Mouse (Mus musculus) bone marrow, adult 2 months (tissue): Measurements from ENCODE around the gene Ehbp1. TPM values are rescaled to one million over a fixed set of nuclear protein-coding genes. Genes with fewer than 3 reads are reported as not detected.

Experiments used
- H3K27ac ChIP-seq: fragments of 200-500 bp; 2 replicates; pipeline ENCODE4 v1.5.1; 2012; ENCODE audit warnings: low read depth, mild to moderate bottlenecking, control low read depth, inconsistent platforms, low read length; ENCODE audit not compliant: control insufficient read depth, poor library complexity, insufficient read depth
- H3K4me1 ChIP-seq: fragments of 200-500 bp; 2 replicates; pipeline ENCODE4 v1.6.1; 2011; ENCODE audit warnings: low read length; ENCODE audit not compliant: control insufficient read depth, insufficient read depth
- H3K4me3 ChIP-seq: fragments of 200-500 bp; replicated peaks from 2 replicates; pipeline ENCODE3; 2011; ENCODE audit warnings: mild to moderate bottlenecking, low read depth, low read length, control low read depth; ENCODE audit not compliant: control insufficient read depth
- CTCF ChIP-seq: fragments of 200-500 bp; IDR thresholded peaks from 2 replicates; pipeline ENCODE4 v1.5.1; 2011; ENCODE audit warnings: low read length, control low read depth; ENCODE audit not compliant: control insufficient read depth, insufficient read depth
- POLR2A ChIP-seq: fragments of 200-500 bp; IDR thresholded peaks from 2 replicates; pipeline ENCODE4 v1.6.1; 2011; ENCODE audit warnings: low read depth, mild to moderate bottlenecking, control low read depth, low read length, borderline replicate concordance; ENCODE audit not compliant: control insufficient read depth
- WGBS: fragments of 180-500 bp; shearing (Covaris S2); methylation state at CpG from one replicate; pipeline ENCODE4 v1.1.7; 2018; 5-methylcytosine and 5-hydroxymethylcytosine counted together
- polyA plus RNA-seq: library from polyadenylated mRNA; stranded (reverse); fragments of >200 nt; gene quantifications from 2 replicates; pipeline ENCODE4 v1.2.4, GENCODE M21; 2011; ENCODE audit warnings: low replicate concordance; ENCODE audit not compliant: missing spikeins, insufficient read depth, insufficient read length

Ehbp1 gene
- polyA plus RNA-seq, 1 experiment, result 2.8 TPM

- no peak for TF ChIP-seq CTCF
- no peak for TF ChIP-seq POLR2A
- WGBS, result 83% methylated on average over 7 of the region's 7 CpGs
- Histone ChIP-seq H3K4me3 (no peak overlapping the region), H3K27ac (no peak overlapping the region), H3K4me1 (no peaks in the 10 kb centered on the region)
Observed at GRCm38 (mm10) chr11:22050864-22051263, 291.2 kb downstream of the Ehbp1 start.

DNA sequence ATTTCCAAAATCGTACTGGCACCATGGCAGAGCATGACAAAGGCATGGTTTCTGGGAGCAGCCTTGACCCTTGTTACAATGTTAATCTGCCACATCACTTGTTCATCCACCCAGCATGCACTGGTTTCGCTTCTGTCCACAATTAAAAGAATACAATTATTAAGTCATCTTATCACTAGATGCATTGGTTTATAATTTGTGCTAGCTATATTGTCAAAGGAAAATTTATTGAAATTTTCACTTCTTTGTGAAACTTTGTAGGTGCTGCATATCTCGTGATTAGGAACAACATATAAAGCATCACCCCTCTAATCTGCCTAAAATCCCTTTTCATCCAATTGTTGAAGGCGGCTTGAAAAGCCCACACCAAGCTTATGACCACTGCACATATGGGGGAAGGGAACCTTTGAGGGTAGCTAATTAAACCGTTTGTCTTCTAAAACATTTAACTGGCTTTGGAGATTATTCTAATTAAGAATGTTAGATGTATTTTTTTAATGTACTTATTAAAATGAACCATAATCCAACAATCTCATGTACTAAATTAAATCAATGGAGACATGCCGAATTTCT is 302.2 kb downstream of the Ehbp1 start:
- Histone ChIP-seq H3K4me3 (no peak overlapping the region), H3K4me1 (no peaks in the 10 kb centered on the region), H3K27ac (no peak overlapping the region)
- TF ChIP-seq POLR2A (no peak), CTCF (no peak)
- 77% methylated on average over 6 of the region's 6 CpGs for WGBS

GRCm38 (mm10) chr11:22034564-22035105 is 307.5 kb downstream of the Ehbp1 start:
- H3K27ac ChIP-seq, result no peak overlapping the region
- no peak for TF ChIP-seq POLR2A
- no peak for TF ChIP-seq CTCF
- 75% methylated on average over 7 of the region's 7 CpGs for WGBS

DNA sequence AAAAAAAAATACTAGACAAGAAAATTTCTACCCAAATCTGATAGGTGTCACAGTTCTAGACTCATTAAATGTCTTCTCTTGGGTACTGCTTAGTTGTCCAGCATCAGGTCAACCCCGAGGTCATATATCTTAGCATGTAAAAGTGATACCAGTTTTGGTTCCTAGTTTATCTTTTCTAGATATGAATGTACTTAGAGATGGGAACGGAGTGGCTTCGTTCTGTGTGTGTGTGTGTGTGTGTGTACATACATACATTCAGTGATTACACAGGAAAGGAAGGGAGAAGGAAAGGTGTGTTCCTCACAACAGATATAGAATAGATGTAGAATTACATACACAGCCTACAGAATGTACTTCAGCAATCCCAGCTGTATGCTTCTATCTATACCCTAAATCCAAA is 308.5 kb downstream of the Ehbp1 start:
- 81% methylated on average over 3 of the region's 3 CpGs for WGBS
- no peaks in the 10 kb centered on the region for H3K4me1 ChIP-seq
- TF ChIP-seq POLR2A, result no peak
- TF ChIP-seq CTCF, result no peak

More at GRCm38 (mm10) chr11:22034564-22035105, 307.5 kb downstream of the Ehbp1 start:
- no peak overlapping the region for H3K4me3 ChIP-seq
- H3K4me1 ChIP-seq, result no peaks in the 10 kb centered on the region

GRCm38 (mm10) chr11:22020602-22021001 is 321.5 kb downstream of the Ehbp1 start:
- TF ChIP-seq CTCF, result no peak
- 73% methylated on average over 2 of the region's 2 CpGs for WGBS
- Histone ChIP-seq H3K4me3 (no peak overlapping the region), H3K27ac (no peak overlapping the region), H3K4me1 (no peaks in the 10 kb centered on the region)

More for the DNA sequence above, 308.5 kb downstream of the Ehbp1 start:
- Histone ChIP-seq H3K4me3 (no peak overlapping the region), H3K27ac (no peak overlapping the region)

DNA sequence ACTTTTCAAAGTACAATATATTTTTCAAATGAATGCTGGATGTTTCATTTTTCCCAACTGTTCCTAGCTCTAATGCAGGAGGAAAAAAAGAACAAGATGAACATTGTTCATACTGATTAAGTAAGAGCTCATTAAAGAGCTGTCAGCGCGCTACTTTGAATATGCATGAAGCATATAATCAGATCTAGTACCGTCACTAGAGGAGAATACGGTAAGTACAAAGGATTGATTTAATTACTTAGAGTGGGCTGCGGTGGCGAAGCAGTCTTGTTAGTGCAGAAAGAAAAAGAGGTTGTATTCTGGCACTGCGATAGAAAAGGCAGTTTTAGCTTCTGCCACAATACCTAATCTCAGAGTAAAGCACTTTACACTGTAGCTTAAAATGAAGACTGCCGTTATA is 324.6 kb downstream of the Ehbp1 start:
- TF ChIP-seq CTCF (no peak), POLR2A (no peak)
- Histone ChIP-seq H3K4me3 (no peak overlapping the region), H3K4me1 (no peaks in the 10 kb centered on the region), H3K27ac (no peak overlapping the region)
- 86% methylated on average over 8 of the region's 8 CpGs for WGBS

- no peak for TF ChIP-seq CTCF
- no peak for TF ChIP-seq POLR2A
- Histone ChIP-seq H3K27ac (no peak overlapping the region), H3K4me3 (no peak overlapping the region), H3K4me1 (no peaks in the 10 kb centered on the region)
- 83% methylated on average over 3 of the region's 3 CpGs for WGBS
Observed at GRCm38 (mm10) chr11:22016341-22016740, 325.8 kb downstream of the Ehbp1 start.

- Histone ChIP-seq H3K4me3 (no peak overlapping the region), H3K27ac (no peak overlapping the region), H3K4me1 (no peaks in the 10 kb centered on the region)
- 52% methylated on average over 2 of the region's 2 CpGs for WGBS
- TF ChIP-seq CTCF, result no peak
- TF ChIP-seq POLR2A, result no peak
Observed at GRCm38 (mm10) chr11:22008817-22009216, 333.3 kb downstream of the Ehbp1 start.
